Mouse (Mus musculus): ENCODE data around the gene Ssr3.

- no peak for TF ChIP-seq CTCF (IDR thresholded peaks at IDR 0.05; ENCODE audit: low read depth)
- no peak for TF ChIP-seq EP300 (optimal IDR thresholded peaks at IDR 0.05)
Measured at GRCm38 (mm10) chr3:65438511-65439228, 46.2 kb upstream of the Ssr3 start.

All from stomach, postnatal 0 days (tissue).